Mouse (Mus musculus) neural tube, embryonic 12.5 days (tissue): ENCODE measurements around the gene Pdpr. TPM values are rescaled to one million over a fixed set of nuclear protein-coding genes. Genes with fewer than 3 reads are reported as not detected.

ENCODE experiments used
- polyA plus RNA-seq: library from polyadenylated mRNA; unstranded; fragments of >200 nt; fragmentation: Nextera tagmentation; extraction: Ambion mirVana; gene quantifications from 2 replicates; pipeline ENCODE4 v1.2.1, GENCODE M21; 2016

The Pdpr gene
- polyA plus RNA-seq, 1 experiment from 2014 or later: 11.9 TPM

Other genes with a start within 250 kb of the Pdpr start
- gene Cog4, start 248.0 kb upstream of the Pdpr start, polyA plus RNA-seq: 77.0 and 77.7 TPM in 2 replicates
- gene Sf3b3, start 247.8 kb upstream of the Pdpr start, polyA plus RNA-seq: 156 TPM in 2 replicates
- gene Fuk, start 192.1 kb upstream of the Pdpr start, polyA plus RNA-seq: 9.9 and 11.9 TPM in 2 replicates
- gene St3gal2, start 174.7 kb upstream of the Pdpr start, polyA plus RNA-seq: 35.0 and 37.1 TPM in 2 replicates
- 14.5 and 16.7 TPM in 2 replicates for gene Ddx19a, start 96.8 kb upstream of the Pdpr start, polyA plus RNA-seq
- 7.5 and 7.9 TPM in 2 replicates for gene Ddx19b, start 62.9 kb upstream of the Pdpr start, polyA plus RNA-seq
- gene Aars, start 61.5 kb upstream of the Pdpr start, polyA plus RNA-seq: 80.1 and 83.8 TPM in 2 replicates
- gene Exosc6, start 38.3 kb upstream of the Pdpr start, polyA plus RNA-seq: 0.30 and 6.2 TPM in 2 replicates
- gene Clec18a, start 2.2 kb upstream of the Pdpr start, polyA plus RNA-seq: 1.2 and 2.2 TPM in 2 replicates
- 87.5 and 97.1 TPM in 2 replicates for gene Glg1, start 164.6 kb downstream of the Pdpr start, polyA plus RNA-seq
- 53.7 and 56.5 TPM in 2 replicates for gene Rfwd3, start 205.6 kb downstream of the Pdpr start, polyA plus RNA-seq
- 0.22 and 0.47 TPM in 2 replicates for gene Mlkl, start 243.5 kb downstream of the Pdpr start, polyA plus RNA-seq